Mouse (Mus musculus): ENCODE data around the gene Olfr901.

GRCm38 (mm10) chr9:38470807-38471206, 41.6 kb downstream of the Olfr901 start, which contains the start of gene Olfr905:
- TF ChIP-seq GABPA (IDR thresholded peaks at IDR 0.05; ENCODE audit: low read depth, low read length) (no peak), CTCF (IDR thresholded peaks at IDR 0.05 in 2 of 3, conservative IDR thresholded peaks at IDR 0.05 in 1 of 3; ENCODE audit: control insufficient read depth in 1 of 3, insufficient read depth in 1 of 3, low read depth in 2 of 3, low read length in 3 of 3, poor library complexity in 1 of 3, severe bottlenecking in 1 of 3) (no peak), POLR2A (IDR thresholded peaks at IDR 0.05; ENCODE audit: control insufficient read depth in 1 of 2, insufficient read depth in 1 of 2, low read depth in 1 of 2, low read length in 2 of 2, poor library complexity in 1 of 2) (no peak), EP300 (IDR thresholded peaks at IDR 0.05; ENCODE audit: low read depth in 1 of 2, low read length in 2 of 2) (no peak), GATA1 (IDR thresholded peaks at IDR 0.05; ENCODE audit: low read depth, low read length) (no peak), POLR2AphosphoS2 (IDR thresholded peaks at IDR 0.05; ENCODE audit: low read length) (no peak)
